Mouse (Mus musculus) stomach, postnatal 0 days (tissue): ENCODE measurements at regions not wholly inside any gene's neighbourhood (a gene's known extent, or its start where the extent isn't known, plus 50 kb on each side); places are given as distances from the start of the nearest gene placed in this dataset.
"Not testable (repeated sequence)": the region's sequence is repeated elsewhere in the genome, so short reads cannot be mapped to it uniquely, and the experiment has no call there.

Experiments
- ATAC-seq: fragments of 200-750 bp; cut with Nextera tagmentation; 2 replicates; pipeline ENCODE4 v1.8.0; 2017; ENCODE audit not compliant: low FRiP score, low TSS enrichment
- DNase-seq: peaks from one replicate; pipeline ENCODE4 v3.0.0-alpha.2; 2016; ENCODE audit warnings: low spot score
- H3K27ac ChIP-seq: fragments of 300-500 bp; sonication (generic); replicated peaks from 2 replicates; pipeline ENCODE4 v1.5.1; 2014; ENCODE audit warnings: mild to moderate bottlenecking, control low read depth
- H3K27me3 ChIP-seq: fragments of 300-500 bp; sonication (generic); 2 replicates; pipeline ENCODE4 v1.6.1; 2014; ENCODE audit warnings: low read length; ENCODE audit not compliant: control insufficient read depth, insufficient read depth
- H3K36me3 ChIP-seq: fragments of 300-500 bp; sonication (generic); 2 replicates; pipeline ENCODE4 v1.6.1; 2014; ENCODE audit warnings: low read length, mixed read lengths; ENCODE audit not compliant: control insufficient read depth, insufficient read depth
- H3K4me1 ChIP-seq: fragments of 300-500 bp; sonication (generic); replicated peaks from 2 replicates; pipeline ENCODE4 v1.6.1; 2014; ENCODE audit warnings: antibody characterized with exemption; ENCODE audit not compliant: control insufficient read depth, insufficient read depth
- H3K4me2 ChIP-seq: fragments of 300-500 bp; sonication (generic); replicated peaks from 2 replicates; pipeline ENCODE4 v1.6.1; 2014; ENCODE audit warnings: low read depth, mild to moderate bottlenecking, control low read depth, moderate library complexity
- H3K4me3 ChIP-seq: fragments of 300-500 bp; sonication (generic); 2 replicates; pipeline ENCODE4 v1.5.1; 2014; ENCODE audit warnings: low read depth, low read length, control low read depth
- H3K9ac ChIP-seq: fragments of 300-500 bp; sonication (generic); 2 replicates; pipeline ENCODE4 v1.6.1; 2014; ENCODE audit warnings: mild to moderate bottlenecking, low read length, control low read depth, mixed read lengths
- H3K9me3 ChIP-seq: fragments of 300-500 bp; sonication (generic); 2 replicates; pipeline ENCODE4 v1.6.1; 2016; ENCODE audit warnings: low read length; ENCODE audit not compliant: control insufficient read depth
- CTCF ChIP-seq: IDR thresholded peaks from 2 replicates; pipeline ENCODE4 v1.5.1; 2016; ENCODE audit warnings: antibody characterized with exemption, low read depth, mild to moderate bottlenecking, moderate library complexity
- EP300 ChIP-seq: optimal IDR thresholded peaks from 2 replicates; pipeline ENCODE3; 2016; ENCODE audit warnings: antibody characterized with exemption
- WGBS: fragments of 180-500 bp; shearing (Covaris S2); extraction: QIAGEN DNeasy Blood & Tissue Kit; methylation state at CpG from one replicate; pipeline ENCODE4 v1.1.7; 2014; 5-methylcytosine and 5-hydroxymethylcytosine counted together

DNA sequence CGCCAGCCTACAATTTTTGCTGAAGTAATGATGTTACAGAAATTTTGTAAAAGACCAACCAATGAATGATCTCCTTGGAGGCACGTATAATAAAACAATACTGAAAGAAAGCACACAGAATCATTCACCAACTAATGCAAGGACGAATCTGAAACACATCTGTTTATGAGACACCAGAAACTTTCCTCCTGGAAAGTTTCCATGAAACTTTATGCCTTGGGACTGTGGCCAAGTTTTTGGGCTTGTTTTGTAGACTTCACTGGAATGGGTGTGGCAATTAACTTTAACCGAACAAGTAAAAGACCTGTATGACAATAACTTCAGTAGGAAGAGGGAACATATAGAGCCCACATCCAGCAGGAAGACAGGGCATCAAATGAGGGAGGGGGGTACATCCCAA is 564.9 kb downstream of the Rpia start:
- no peaks in the 10 kb centered on the region for H3K4me1 ChIP-seq
- TF ChIP-seq EP300 (no peak), CTCF (no peak)
- no peaks in the 10 kb centered on the region for H3K9me3 ChIP-seq
- no peaks in the 10 kb centered on the region for H3K36me3 ChIP-seq
- H3K27me3 ChIP-seq = no peaks in the 10 kb centered on the region
- no peak overlapping the region for H3K9ac ChIP-seq
- no peak overlapping the region for H3K4me3 ChIP-seq
- ATAC-seq = no peak
- DNase-seq = no peak
- H3K27ac ChIP-seq = no peak overlapping the region
- 41% methylated on average over 4 of the region's 4 CpGs for WGBS
- H3K4me2 ChIP-seq = no peak overlapping the region

DNA sequence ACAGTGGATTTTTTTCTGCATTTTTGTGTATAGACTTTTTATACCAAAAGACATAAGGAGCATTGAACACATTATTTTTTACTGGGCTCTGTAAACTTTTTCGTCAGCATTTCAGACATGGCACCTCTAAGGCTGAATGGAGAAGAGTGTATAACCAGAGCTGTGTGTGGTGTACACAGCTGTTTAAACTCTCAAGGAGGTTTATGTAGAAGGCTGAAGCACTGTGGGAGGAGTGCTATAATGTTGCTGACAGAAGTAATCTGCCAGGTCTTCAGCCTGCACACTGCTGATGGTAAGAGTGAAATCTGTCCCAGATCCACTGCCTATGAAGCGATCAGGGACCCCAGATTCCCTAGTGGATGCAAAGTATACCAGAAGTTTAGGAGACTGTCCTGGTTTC is 575.4 kb downstream of the Rpia start:
- not testable (repeated sequence) for H3K9me3 ChIP-seq, H3K27ac ChIP-seq, H3K4me1 ChIP-seq, ATAC-seq, H3K9ac ChIP-seq, DNase-seq, H3K27me3 ChIP-seq, H3K4me3 ChIP-seq, H3K4me2 ChIP-seq, H3K36me3 ChIP-seq
- 37% methylated on average over 2 of the region's 2 CpGs for WGBS

DNA sequence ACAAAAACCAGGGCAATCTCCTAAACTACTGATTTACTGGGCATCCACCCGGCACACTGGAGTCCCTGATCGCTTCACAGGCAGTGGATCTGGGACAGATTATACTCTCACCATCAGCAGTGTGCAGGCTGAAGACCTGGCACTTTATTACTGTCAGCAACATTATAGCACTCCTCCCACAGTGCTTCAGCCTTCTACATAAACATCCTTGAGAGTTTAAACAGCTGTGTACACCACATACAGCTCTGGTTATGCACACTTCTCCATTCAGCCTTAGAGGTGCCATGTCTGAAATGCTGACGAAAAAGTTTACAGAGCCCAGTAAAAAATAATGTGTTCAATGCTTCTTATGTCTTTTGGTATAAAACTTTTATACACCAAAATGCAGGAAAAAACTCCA is 576.3 kb downstream of the Rpia start:
- H3K4me2 ChIP-seq, ATAC-seq, H3K27me3 ChIP-seq, H3K4me3 ChIP-seq, H3K9ac ChIP-seq, H3K36me3 ChIP-seq, H3K4me1 ChIP-seq, H3K27ac ChIP-seq, H3K9me3 ChIP-seq, DNase-seq: not testable (repeated sequence)
- WGBS = 40% methylated on average over 3 of the region's 3 CpGs
